Mouse (Mus musculus) lung, embryonic 15.5 days (tissue): ENCODE results near the gene Snx30. TPM values are rescaled to one million over a fixed set of nuclear protein-coding genes. Genes with fewer than 3 reads are reported as not detected.

Experiments used
- ATAC-seq: fragments of 200-750 bp; cut with Nextera tagmentation; 2 replicates; pipeline ENCODE4 v1.8.0; 2017; ENCODE audit warnings: moderate number of reproducible peaks, borderline replicate concordance; ENCODE audit not compliant: low FRiP score, low TSS enrichment; ENCODE audit errors: extremely low read depth
- H3K27ac ChIP-seq: fragments of 300-500 bp; sonication (generic); 2 replicates; pipeline ENCODE4 v1.5.1; 2015; ENCODE audit warnings: moderate library complexity, mild to moderate bottlenecking, inconsistent platforms
- H3K27me3 ChIP-seq: fragments of 300-500 bp; sonication (generic); 2 replicates; pipeline ENCODE4 v1.6.1; 2015; ENCODE audit warnings: inconsistent platforms
- H3K36me3 ChIP-seq: fragments of 300-500 bp; sonication (generic); 2 replicates; pipeline ENCODE4 v1.6.1; 2015; ENCODE audit warnings: inconsistent platforms
- H3K4me1 ChIP-seq: fragments of 300-500 bp; sonication (generic); 2 replicates; pipeline ENCODE4 v1.6.1; 2015; ENCODE audit warnings: inconsistent platforms
- H3K4me2 ChIP-seq: fragments of 300-500 bp; sonication (generic); 2 replicates; pipeline ENCODE4 v1.6.1; 2015; ENCODE audit warnings: inconsistent platforms, mild to moderate bottlenecking, moderate library complexity
- H3K4me3 ChIP-seq: fragments of 300-500 bp; sonication (generic); 2 replicates; pipeline ENCODE4 v1.5.1; 2015; ENCODE audit warnings: mild to moderate bottlenecking, inconsistent platforms
- H3K9ac ChIP-seq: fragments of 300-500 bp; sonication (generic); 2 replicates; pipeline ENCODE4 v1.6.1; 2015; ENCODE audit warnings: inconsistent platforms
- H3K9me3 ChIP-seq: fragments of 300-500 bp; sonication (generic); 2 replicates; pipeline ENCODE4 v1.6.1; 2016; ENCODE audit warnings: inconsistent platforms
- WGBS: fragments of 180-500 bp; shearing (Covaris S2); methylation state at CpG from one replicate; pipeline ENCODE4 v1.1.7; 2015; 5-methylcytosine and 5-hydroxymethylcytosine counted together
- polyA plus RNA-seq: library from polyadenylated mRNA; unstranded; fragments of >200 nt; fragmentation: Nextera tagmentation; extraction: Ambion mirVana; gene quantifications from 2 replicates; pipeline ENCODE4 v1.2.1, GENCODE M21; 2015

Gene Snx30
- polyA plus RNA-seq, 1 experiment from 2014 or later: 10.0 TPM

DNA sequence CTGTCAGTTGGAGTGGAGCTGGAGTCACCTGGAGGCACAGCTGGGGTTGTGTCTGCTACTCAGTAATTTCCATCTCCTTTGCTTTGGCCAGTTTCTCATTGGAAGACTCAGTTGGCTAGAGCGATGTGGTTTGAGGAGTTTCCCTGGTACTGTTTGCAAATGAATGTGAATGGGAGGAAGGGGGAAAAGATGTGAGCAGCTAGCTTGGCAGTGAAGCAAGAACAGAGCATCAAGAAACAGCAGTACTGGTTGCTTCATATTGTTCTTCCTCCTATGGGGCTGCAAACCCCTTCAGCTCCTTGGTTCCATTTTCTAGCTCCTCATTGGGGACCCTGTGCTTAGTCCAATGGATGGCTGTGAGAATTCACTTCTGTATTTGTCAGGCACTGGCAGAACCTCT lies 56.7 kb downstream of the Snx30 start:
- WGBS: 88% methylated on average over 1 of the region's 1 CpGs
- H3K4me2 ChIP-seq: no peak overlapping the region

DNA sequence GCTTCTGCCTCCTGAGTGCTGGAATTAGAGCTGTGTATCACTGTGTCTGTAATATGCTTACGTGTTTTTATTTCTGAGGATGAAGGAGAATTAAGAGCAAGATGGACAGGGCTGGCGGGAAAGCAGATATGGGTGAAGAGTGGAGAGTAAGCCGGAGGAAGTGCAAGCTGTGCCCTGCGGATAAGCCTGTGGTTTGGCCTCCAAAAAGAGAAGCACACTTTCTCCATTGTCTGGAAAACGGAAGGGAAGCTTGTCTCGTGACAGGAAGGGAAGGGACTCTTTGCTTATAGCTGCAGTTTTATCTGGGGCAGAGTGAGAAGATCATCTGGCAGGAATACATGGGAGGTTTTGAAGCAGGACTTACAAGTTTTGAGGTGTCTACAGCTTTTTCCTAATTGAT lies 58.2 kb downstream of the Snx30 start:
- Histone ChIP-seq H3K27me3 (no peaks in the 10 kb centered on the region), H3K4me3 (no peak overlapping the region), H3K9me3 (no peaks in the 10 kb centered on the region), H3K27ac (no peak overlapping the region), H3K4me2 (no peak overlapping the region), H3K9ac (no peak overlapping the region), H3K36me3 (no peaks in the 10 kb centered on the region), H3K4me1 (peaks cover 17% of the 10 kb centered on the region; the same call in 1 of the 2 replicates)
- ATAC-seq: no peak
- 62% methylated on average over 6 of the region's 6 CpGs for WGBS

More for the DNA sequence above, 56.7 kb downstream of the Snx30 start:
- no peak overlapping the region for H3K27ac ChIP-seq
- H3K9ac ChIP-seq: no peak overlapping the region
- no peaks in the 10 kb centered on the region for H3K27me3 ChIP-seq
- ATAC-seq: no peak
- H3K4me1 ChIP-seq: peaks cover 17% of the 10 kb centered on the region; the same call in 1 of the 2 replicates
- H3K4me3 ChIP-seq: no peak overlapping the region
- H3K36me3 ChIP-seq: no peaks in the 10 kb centered on the region; the same call in 1 of the 2 replicates
- H3K9me3 ChIP-seq: no peaks in the 10 kb centered on the region

DNA sequence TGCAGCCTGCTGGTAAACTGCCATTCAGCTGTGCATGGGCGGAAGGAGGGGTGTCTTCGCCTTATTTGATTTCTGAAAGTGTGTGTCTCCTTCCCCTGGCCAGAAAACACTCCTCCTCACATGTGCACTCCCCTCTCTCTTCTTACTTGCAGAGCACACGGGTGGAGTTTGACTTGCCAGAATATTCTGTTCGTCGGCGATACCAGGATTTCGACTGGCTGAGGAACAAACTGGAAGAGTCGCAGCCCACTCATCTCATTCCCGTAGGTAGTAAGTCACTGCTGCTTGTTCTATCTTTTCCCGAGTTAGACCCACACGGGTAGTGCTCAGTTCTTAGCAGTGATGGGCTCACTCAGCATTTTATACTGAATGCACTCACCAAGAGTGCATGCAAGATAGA lies 62.4 kb downstream of the Snx30 start:
- no peaks in the 10 kb centered on the region for H3K27me3 ChIP-seq
- no peak overlapping the region for H3K4me3 ChIP-seq
- no peak overlapping the region for H3K27ac ChIP-seq
- peaks cover 14% of the 10 kb centered on the region for H3K4me1 ChIP-seq
- ATAC-seq: no peak
- H3K36me3 ChIP-seq: no peaks in the 10 kb centered on the region
- 79% methylated on average over 11 of the region's 11 CpGs for WGBS
- no peak overlapping the region for H3K9ac ChIP-seq
- H3K4me2 ChIP-seq: no peak overlapping the region
- H3K9me3 ChIP-seq: no peaks in the 10 kb centered on the region

- Histone ChIP-seq H3K4me2 (no peak overlapping the region), H3K4me1 (peaks cover 14% of the 10 kb centered on the region), H3K36me3 (no peaks in the 10 kb centered on the region), H3K4me3 (no peak overlapping the region), H3K9me3 (no peaks in the 10 kb centered on the region), H3K9ac (no peak overlapping the region), H3K27me3 (no peaks in the 10 kb centered on the region), H3K27ac (no peak overlapping the region)
- WGBS: 32% methylated on average over 6 of the region's 6 CpGs
- peak; percentile 59; the same call in 1 of the 2 replicates for ATAC-seq
These were observed 63.9 kb downstream of the Snx30 start for GRCm38 (mm10) chr4:59869488-59870057.

GRCm38 (mm10) chr4:59870433-59870832 lies 64.8 kb downstream of the Snx30 start:
- Histone ChIP-seq H3K4me2 (no peak overlapping the region), H3K9ac (no peak overlapping the region), H3K27ac (peak overlapping the region; percentile 34), H3K27me3 (no peaks in the 10 kb centered on the region), H3K36me3 (no peaks in the 10 kb centered on the region), H3K9me3 (no peaks in the 10 kb centered on the region), H3K4me3 (no peak overlapping the region), H3K4me1 (peaks cover 14% of the 10 kb centered on the region)
- 50% methylated on average over 6 of the region's 6 CpGs for WGBS
- ATAC-seq: no peak

DNA sequence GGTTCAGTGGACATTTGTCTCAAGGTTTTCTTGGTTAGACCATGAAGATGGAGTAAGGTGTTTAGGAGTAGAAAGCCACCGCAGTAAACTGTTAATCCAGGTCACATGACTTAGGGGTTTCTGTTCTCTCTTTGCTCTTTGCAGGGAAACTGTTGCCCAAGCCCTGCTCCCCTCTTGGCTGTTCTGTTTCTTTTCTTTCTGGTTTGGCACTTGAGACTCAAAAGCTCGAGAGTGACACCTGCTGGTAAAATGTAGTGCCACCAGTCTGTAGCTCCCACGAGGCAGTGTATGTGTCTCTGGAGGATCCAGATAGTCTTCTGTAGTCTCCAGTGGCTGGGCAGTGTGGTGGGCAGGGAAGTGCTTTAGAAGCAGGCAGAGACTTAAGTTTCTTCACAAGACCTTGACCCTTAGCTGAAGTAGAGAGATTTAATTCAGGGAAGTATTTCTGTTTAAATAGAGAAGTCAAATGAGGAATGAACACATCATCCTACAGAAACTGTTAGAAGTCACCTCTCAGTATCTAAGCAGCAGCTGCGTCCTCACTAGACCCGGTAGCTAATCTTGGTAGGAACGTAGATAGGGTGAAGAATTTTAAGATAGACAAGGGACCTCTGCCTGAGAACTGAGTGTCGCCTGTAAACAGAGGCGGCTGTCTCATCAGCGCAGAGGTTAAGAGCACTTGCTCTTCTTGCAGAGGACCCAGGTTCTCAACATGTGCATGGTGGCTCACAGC lies 65.4 kb downstream of the Snx30 start:
- Histone ChIP-seq H3K9me3 (no peaks in the 10 kb centered on the region), H3K4me2 (no peak overlapping the region), H3K4me1 (peaks cover 14% of the 10 kb centered on the region), H3K27me3 (no peaks in the 10 kb centered on the region), H3K36me3 (no peaks in the 10 kb centered on the region), H3K9ac (no peak overlapping the region), H3K4me3 (no peak overlapping the region), H3K27ac (no peak overlapping the region)
- ATAC-seq: peak; percentile 53; the same call in 1 of the 2 replicates
- 57% methylated on average over 9 of the region's 9 CpGs for WGBS

DNA sequence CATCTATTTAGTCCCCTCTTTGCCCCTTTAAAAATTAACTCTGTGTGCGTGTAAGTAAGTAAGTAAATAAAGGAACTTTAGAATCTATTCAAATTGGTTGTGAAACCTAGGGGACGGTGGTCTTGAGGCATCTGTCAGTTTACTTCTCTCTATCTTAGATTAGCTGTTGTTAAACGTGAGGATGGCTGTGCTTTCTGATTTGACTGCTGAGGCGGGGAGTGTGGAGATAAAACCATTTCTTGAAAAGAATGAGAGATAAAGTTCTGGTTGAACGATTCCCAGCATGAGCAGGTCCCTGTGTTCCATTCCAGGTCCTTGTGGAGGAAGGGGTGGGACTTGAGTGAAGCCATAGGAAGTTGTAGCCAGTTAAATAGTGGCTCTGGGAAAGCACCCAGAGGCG lies 67.6 kb downstream of the Snx30 start:
- 47% methylated on average over 6 of the region's 6 CpGs for WGBS
- no peaks in the 10 kb centered on the region for H3K27me3 ChIP-seq
- H3K4me1 ChIP-seq: peaks cover 14% of the 10 kb centered on the region
- ATAC-seq: no peak
- H3K4me2 ChIP-seq: no peak overlapping the region
- no peak overlapping the region for H3K4me3 ChIP-seq
- no peak overlapping the region for H3K27ac ChIP-seq
- no peaks in the 10 kb centered on the region for H3K36me3 ChIP-seq
- H3K9me3 ChIP-seq: no peaks in the 10 kb centered on the region
- H3K9ac ChIP-seq: no peak overlapping the region

DNA sequence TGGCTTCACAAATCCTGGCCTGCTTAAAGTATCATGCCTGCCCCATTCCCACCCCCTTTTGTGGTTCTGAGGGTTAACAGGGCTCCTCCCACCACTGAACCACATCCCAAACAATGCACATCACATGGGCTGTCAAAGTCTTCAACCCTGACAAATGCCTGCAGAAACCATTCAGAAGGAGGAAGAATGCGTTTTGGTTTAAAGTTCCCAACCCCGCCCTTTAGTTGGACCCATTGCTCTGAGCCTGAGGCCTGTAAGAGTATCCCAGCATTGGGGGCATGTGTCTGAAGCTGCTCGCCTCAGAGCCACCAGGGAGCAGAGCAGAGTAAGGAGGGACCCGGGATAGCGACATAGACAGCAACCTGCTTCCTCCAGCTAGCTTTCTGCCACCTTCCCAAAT lies 68.2 kb downstream of the Snx30 start:
- 61% methylated on average over 5 of the region's 5 CpGs for WGBS
- no peak overlapping the region for H3K4me3 ChIP-seq
- H3K4me2 ChIP-seq: no peak overlapping the region
- ATAC-seq: no peak
- no peak overlapping the region for H3K27ac ChIP-seq
- H3K9me3 ChIP-seq: no peaks in the 10 kb centered on the region
- no peaks in the 10 kb centered on the region for H3K36me3 ChIP-seq
- no peaks in the 10 kb centered on the region for H3K27me3 ChIP-seq
- H3K4me1 ChIP-seq: peaks cover 14% of the 10 kb centered on the region
- no peak overlapping the region for H3K9ac ChIP-seq

GRCm38 (mm10) chr4:59876570-59876969 lies 70.9 kb downstream of the Snx30 start:
- Histone ChIP-seq H3K36me3 (peaks cover 4% of the 10 kb centered on the region; the same call in 1 of the 2 replicates), H3K4me3 (no peak overlapping the region), H3K4me2 (no peak overlapping the region), H3K27me3 (no peaks in the 10 kb centered on the region), H3K9me3 (no peaks in the 10 kb centered on the region), H3K4me1 (no peaks in the 10 kb centered on the region), H3K27ac (no peak overlapping the region), H3K9ac (no peak overlapping the region)
- ATAC-seq: no peak
- 83% methylated on average over 6 of the region's 6 CpGs for WGBS

DNA sequence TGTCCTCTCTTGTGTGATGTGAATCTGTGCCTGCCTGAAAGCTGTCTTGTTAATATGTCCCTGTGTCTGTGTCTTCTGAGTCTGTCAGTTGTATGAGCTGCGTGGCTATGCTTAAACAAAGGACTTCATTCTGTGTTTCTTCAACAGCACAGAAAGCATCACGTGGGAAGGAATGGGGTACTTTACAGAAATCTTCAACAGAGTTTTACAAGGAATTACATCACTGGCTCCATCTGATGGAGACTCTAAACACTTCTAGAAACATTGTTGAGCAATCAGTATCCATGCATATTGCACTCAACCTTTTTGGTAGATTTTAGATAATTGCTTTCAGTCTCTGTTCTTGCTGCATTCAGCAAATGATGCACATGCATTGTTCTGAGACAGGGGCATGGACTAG lies 71.4 kb downstream of the Snx30 start:
- no peaks in the 10 kb centered on the region for H3K27me3 ChIP-seq
- no peak for ATAC-seq
- H3K4me1 ChIP-seq: no peaks in the 10 kb centered on the region
- H3K4me2 ChIP-seq: no peak overlapping the region
- H3K36me3 ChIP-seq: peaks cover 4% of the 10 kb centered on the region; the same call in 1 of the 2 replicates
- WGBS: 72% methylated on average over 2 of the region's 2 CpGs
- no peak overlapping the region for H3K4me3 ChIP-seq
- H3K9ac ChIP-seq: no peak overlapping the region
- no peak overlapping the region for H3K27ac ChIP-seq
- H3K9me3 ChIP-seq: no peaks in the 10 kb centered on the region

DNA sequence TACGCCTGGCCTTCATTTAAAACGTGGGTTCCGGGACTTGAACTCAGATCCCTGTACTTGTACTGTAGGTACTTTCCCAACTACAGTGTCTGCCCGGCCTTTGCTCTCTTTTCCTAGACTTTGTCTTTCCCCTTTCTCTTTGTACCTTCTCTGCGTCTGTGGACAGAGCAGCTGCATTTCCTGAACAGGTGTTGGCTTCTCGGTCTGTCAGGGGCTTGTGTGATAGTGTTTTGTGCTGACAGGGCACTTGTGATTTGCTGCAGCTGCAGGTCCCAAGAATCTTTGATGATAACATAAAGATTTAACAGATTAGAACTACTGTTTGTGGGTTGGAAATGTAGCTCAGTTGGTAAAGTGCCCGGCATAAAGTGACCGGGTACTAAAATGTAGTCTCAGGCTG lies 73.0 kb downstream of the Snx30 start:
- no peaks in the 10 kb centered on the region for H3K9me3 ChIP-seq
- no peak overlapping the region for H3K27ac ChIP-seq
- H3K9ac ChIP-seq: no peak overlapping the region
- WGBS: 78% methylated on average over 8 of the region's 8 CpGs
- H3K36me3 ChIP-seq: peaks cover 4% of the 10 kb centered on the region; the same call in 1 of the 2 replicates
- ATAC-seq: no peak
- no peaks in the 10 kb centered on the region for H3K27me3 ChIP-seq
- no peak overlapping the region for H3K4me3 ChIP-seq
- no peak overlapping the region for H3K4me2 ChIP-seq
- H3K4me1 ChIP-seq: no peaks in the 10 kb centered on the region

DNA sequence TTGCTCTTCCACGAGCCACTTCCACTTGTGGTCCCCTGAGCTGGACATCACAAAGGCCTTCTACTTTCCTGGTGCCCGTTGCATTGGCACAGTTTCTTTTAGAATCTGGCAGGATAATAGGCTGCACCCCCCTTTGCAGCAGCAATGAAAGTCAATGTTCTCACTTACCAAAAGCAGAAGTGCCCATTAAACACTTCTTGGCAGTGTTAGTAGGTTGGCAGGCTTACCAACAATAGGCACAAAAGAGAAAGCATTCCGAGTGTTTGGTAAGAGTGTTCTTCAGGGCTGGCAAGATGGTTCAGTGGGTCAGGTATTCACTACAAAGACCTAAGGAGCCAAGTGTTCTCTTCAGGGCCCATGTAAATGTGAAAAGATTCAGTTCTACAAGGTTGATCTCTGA lies 73.8 kb downstream of the Snx30 start:
- ATAC-seq: no peak
- Histone ChIP-seq H3K4me3 (no peak overlapping the region), H3K9ac (no peak overlapping the region), H3K4me2 (no peak overlapping the region), H3K27ac (no peak overlapping the region), H3K36me3 (peaks cover 4% of the 10 kb centered on the region; the same call in 1 of the 2 replicates), H3K27me3 (no peaks in the 10 kb centered on the region), H3K4me1 (0 out of 2 replicates have a peak, but pooled peaks cover 2% of the 10 kb centered on the region), H3K9me3 (no peaks in the 10 kb centered on the region)
- 81% methylated on average over 3 of the region's 3 CpGs for WGBS
